Mouse (Mus musculus) central nervous system, embryonic 18 days (tissue): Measurements from ENCODE around the gene Nkx2-1. TPM values are rescaled to one million over a fixed set of nuclear protein-coding genes. Genes with fewer than 3 reads are reported as not detected.

Experiments
- polyA plus RNA-seq: library from polyadenylated mRNA; depleted of rRNA; stranded (reverse); fragments of >200 nt; gene quantifications from 2 replicates; pipeline ENCODE4 v1.2.3, GENCODE M21; 2012; rRNA removed

The Nkx2-1 gene
- polyA plus RNA-seq, result 11.6 and 19.1 TPM in 2 replicates

GRCm38 (mm10) chr12:56536884-56537265 is at the start of gene Nkx2-1:
TSS of gene Nkx2-1 (minus strand) at chr12:56536908.

Other genes with a start within 250 kb of the Nkx2-1 start
- gene Mbip, start 191.0 kb downstream of the Nkx2-1 start, polyA plus RNA-seq, result 32.9 and 36.6 TPM in 2 replicates
- gene Nkx2-9, start 76.4 kb upstream of the Nkx2-1 start, polyA plus RNA-seq, result 0.07 TPM in 1 of 2 replicates, not detected in the other
- 0.03 and 0.15 TPM in 2 replicates for gene Pax9, start 154.9 kb upstream of the Nkx2-1 start, polyA plus RNA-seq